Mouse (Mus musculus) gastrocnemius, adult 18-20 months (tissue): ENCODE measurements around the gene Cdk5r1. TPM values are rescaled to one million over a fixed set of nuclear protein-coding genes. Genes with fewer than 3 reads are reported as not detected.

Experiments used
- total RNA-seq, 2 experiments: library from RNA; stranded (reverse); gene quantifications; 2 replicates each; pipeline ENCODE4 v1.2.3; 2021

The Cdk5r1 gene
- total RNA-seq, 2 experiments from 2014 or later, result 0.25 to 0.59 TPM

Other genes with a start within 250 kb of the Cdk5r1 start
- gene Rhbdl3, start 176.1 kb upstream of the Cdk5r1 start, total RNA-seq, result 1 to 10 TPM; 4.2 to 5.1 TPM
- gene 5730455P16Rik, start 99.0 kb upstream of the Cdk5r1 start, total RNA-seq, result 10 to 100 TPM; 34.3 to 35.0 TPM
- 10 to 100 TPM; 55.4 to 55.5 TPM for gene Zfp207, start 93.7 kb upstream of the Cdk5r1 start, total RNA-seq
- gene Psmd11, start 48.4 kb upstream of the Cdk5r1 start, total RNA-seq, result 100 to 1,000 TPM; 147 to 154 TPM